Mouse (Mus musculus) midbrain, embryonic 15.5 days (tissue): Measurements from ENCODE around the gene Ttc8. TPM values are rescaled to one million over a fixed set of nuclear protein-coding genes. Genes with fewer than 3 reads are reported as not detected.

Source experiments
- ATAC-seq: fragments of 200-750 bp; cut with Nextera tagmentation; replicated peaks from 2 replicates; pipeline ENCODE4 v1.8.0; 2017; ENCODE audit warnings: moderate TSS enrichment
- H3K27ac ChIP-seq: fragments of 300-500 bp; sonication (generic); 2 replicates; pipeline ENCODE4 v1.5.1; 2015; ENCODE audit warnings: mild to moderate bottlenecking, inconsistent platforms
- H3K27me3 ChIP-seq: fragments of 300-500 bp; sonication (generic); replicated peaks from 2 replicates; pipeline ENCODE4 v1.6.1; 2015; ENCODE audit warnings: inconsistent platforms
- H3K36me3 ChIP-seq: fragments of 300-500 bp; sonication (generic); replicated peaks from 2 replicates; pipeline ENCODE4 v1.6.1; 2015; ENCODE audit warnings: inconsistent platforms
- H3K4me1 ChIP-seq: fragments of 300-500 bp; sonication (generic); 2 replicates; pipeline ENCODE4 v1.6.1; 2015; ENCODE audit warnings: inconsistent platforms
- H3K4me2 ChIP-seq: fragments of 300-500 bp; sonication (generic); 2 replicates; pipeline ENCODE4 v1.6.1; 2015; ENCODE audit warnings: inconsistent platforms, mild to moderate bottlenecking, moderate library complexity
- H3K4me3 ChIP-seq: fragments of 300-500 bp; sonication (generic); 2 replicates; pipeline ENCODE4 v1.5.1; 2015; ENCODE audit warnings: mild to moderate bottlenecking, inconsistent platforms
- H3K9ac ChIP-seq: fragments of 300-500 bp; sonication (generic); 2 replicates; pipeline ENCODE4 v1.6.1; 2015; ENCODE audit warnings: mild to moderate bottlenecking, inconsistent platforms
- H3K9me3 ChIP-seq: fragments of 300-500 bp; sonication (generic); 2 replicates; pipeline ENCODE4 v1.6.1; 2016; ENCODE audit warnings: inconsistent platforms
- WGBS: fragments of 180-500 bp; shearing (Covaris S2); methylation state at CpG from one replicate; pipeline ENCODE4 v1.1.7; 2015; ENCODE audit warnings: mixed read lengths; 5-methylcytosine and 5-hydroxymethylcytosine counted together
- polyA plus RNA-seq: library from polyadenylated mRNA; unstranded; fragments of >200 nt; fragmentation: Nextera tagmentation; extraction: Ambion mirVana; gene quantifications from 2 replicates; pipeline ENCODE4 v1.2.1, GENCODE M21; 2015

Gene Ttc8
- polyA plus RNA-seq, 1 experiment from 2014 or later: 36.8 TPM

GRCm38 (mm10) chr12:99009430-99009829, 89.1 kb downstream of the Ttc8 start:
- H3K4me2 ChIP-seq: no peak overlapping the region
- no peak overlapping the region for H3K9ac ChIP-seq
- no peaks in the 10 kb centered on the region for H3K27me3 ChIP-seq
- 21% methylated on average over 4 of the region's 4 CpGs for WGBS
- H3K27ac ChIP-seq: 0 out of 2 replicates have a peak overlapping the region, but pooled peaks have one; percentile 79
- no peaks in the 10 kb centered on the region for H3K36me3 ChIP-seq
- no peak for ATAC-seq
- H3K9me3 ChIP-seq: no peaks in the 10 kb centered on the region
- H3K4me1 ChIP-seq: peaks cover 34% of the 10 kb centered on the region
- H3K4me3 ChIP-seq: no peak overlapping the region

- Histone ChIP-seq H3K36me3 (no peaks in the 10 kb centered on the region), H3K9me3 (no peaks in the 10 kb centered on the region), H3K4me1 (peaks cover 34% of the 10 kb centered on the region), H3K4me3 (no peak overlapping the region), H3K4me2 (no peak overlapping the region), H3K9ac (no peak overlapping the region), H3K27me3 (no peaks in the 10 kb centered on the region), H3K27ac (peak overlapping the region; percentile 79)
- ATAC-seq: no peak
- WGBS: 48% methylated on average over 6 of the region's 6 CpGs
Observed at GRCm38 (mm10) chr12:99010044-99010443, 89.7 kb downstream of the Ttc8 start.

GRCm38 (mm10) chr12:99011161-99011861, 90.9 kb downstream of the Ttc8 start:
- Histone ChIP-seq H3K4me3 (no peak overlapping the region), H3K4me1 (peaks cover 34% of the 10 kb centered on the region), H3K27me3 (no peaks in the 10 kb centered on the region), H3K9ac (no peak overlapping the region), H3K27ac (peak overlapping the region; percentile 79), H3K9me3 (no peaks in the 10 kb centered on the region), H3K36me3 (no peaks in the 10 kb centered on the region), H3K4me2 (peak overlapping the region; percentile 33)
- ATAC-seq: peak; percentile 92
- WGBS: 2% methylated on average over 22 of the region's 22 CpGs

GRCm38 (mm10) chr12:99015870-99016269, 95.5 kb downstream of the Ttc8 start:
- 98% methylated on average over 4 of the region's 4 CpGs for WGBS
- no peak overlapping the region for H3K27ac ChIP-seq
- no peaks in the 10 kb centered on the region for H3K9me3 ChIP-seq
- no peak overlapping the region for H3K4me3 ChIP-seq
- no peak overlapping the region for H3K4me2 ChIP-seq
- H3K27me3 ChIP-seq: no peaks in the 10 kb centered on the region
- H3K4me1 ChIP-seq: peaks cover 14% of the 10 kb centered on the region
- H3K36me3 ChIP-seq: no peaks in the 10 kb centered on the region
- no peak for ATAC-seq
- no peak overlapping the region for H3K9ac ChIP-seq

- Histone ChIP-seq H3K9ac (no peak overlapping the region), H3K4me2 (no peak overlapping the region), H3K36me3 (no peaks in the 10 kb centered on the region), H3K4me3 (no peak overlapping the region), H3K9me3 (no peaks in the 10 kb centered on the region), H3K27ac (no peak overlapping the region), H3K27me3 (no peaks in the 10 kb centered on the region), H3K4me1 (peaks cover 9% of the 10 kb centered on the region)
- WGBS: 47% methylated on average over 6 of the region's 6 CpGs
- 0 out of 2 replicates have a peak, but pooled peaks have one; percentile 17 for ATAC-seq
Observed at GRCm38 (mm10) chr12:99024430-99024960, 104.1 kb downstream of the Ttc8 start.

- Histone ChIP-seq H3K27me3 (no peaks in the 10 kb centered on the region), H3K4me3 (no peak overlapping the region), H3K36me3 (no peaks in the 10 kb centered on the region), H3K9me3 (no peaks in the 10 kb centered on the region), H3K9ac (no peak overlapping the region), H3K27ac (no peak overlapping the region), H3K4me2 (no peak overlapping the region), H3K4me1 (peaks cover 17% of the 10 kb centered on the region)
- WGBS: 65% methylated on average over 2 of the region's 2 CpGs
- ATAC-seq: no peak
Observed at GRCm38 (mm10) chr12:99026291-99026690, 105.9 kb downstream of the Ttc8 start.

- Histone ChIP-seq H3K9ac (no peak overlapping the region), H3K27me3 (no peaks in the 10 kb centered on the region), H3K4me2 (no peak overlapping the region), H3K27ac (0 out of 2 replicates have a peak overlapping the region, but pooled peaks have one; percentile 9), H3K9me3 (no peaks in the 10 kb centered on the region), H3K4me3 (no peak overlapping the region), H3K4me1 (peaks cover 17% of the 10 kb centered on the region), H3K36me3 (no peaks in the 10 kb centered on the region)
- WGBS: 48% methylated on average over 5 of the region's 5 CpGs
- ATAC-seq: no peak; the same call in 1 of the 2 replicates
Observed at GRCm38 (mm10) chr12:99028665-99029064, 108.3 kb downstream of the Ttc8 start.

- WGBS: 28% methylated on average over 1 of the region's 1 CpGs
- Histone ChIP-seq H3K9me3 (no peaks in the 10 kb centered on the region), H3K27me3 (no peaks in the 10 kb centered on the region), H3K4me3 (no peak overlapping the region), H3K4me1 (peaks cover 17% of the 10 kb centered on the region), H3K9ac (no peak overlapping the region), H3K36me3 (no peaks in the 10 kb centered on the region), H3K4me2 (no peak overlapping the region), H3K27ac (0 out of 2 replicates have a peak overlapping the region, but pooled peaks have one; percentile 25)
- 0 out of 2 replicates have a peak, but pooled peaks have one; percentile 45 for ATAC-seq
Observed at GRCm38 (mm10) chr12:99030022-99030421, 109.6 kb downstream of the Ttc8 start.

Other genes with a start within 250 kb of the Ttc8 start
- 4.7 and 5.0 TPM in 2 replicates for gene Ptpn21, start 183.2 kb upstream of the Ttc8 start, polyA plus RNA-seq
- 105 and 106 TPM in 2 replicates for gene Zc3h14, start 173.6 kb upstream of the Ttc8 start, polyA plus RNA-seq
- gene Eml5, start 19.1 kb upstream of the Ttc8 start, polyA plus RNA-seq: 27.9 and 28.9 TPM in 2 replicates